Mouse (Mus musculus): ENCODE results near the gene Dnajb14. TPM values are rescaled to one million over a fixed set of nuclear protein-coding genes. Genes with fewer than 3 reads are reported as not detected.

Gene Dnajb14
- 12.0 and 12.3 TPM in 2 replicates for polyA plus RNA-seq (2016; fragmentation: Nextera tagmentation; extraction: Ambion mirVana)

- Histone ChIP-seq H3K4me1 (peaks cover 12% of the 10 kb centered on the region; the same call in 1 of the 2 replicates), H3K4me3 (peak within 1 kb of the TSS; percentile 65), H3K36me3 (no peaks in the 10 kb centered on the region), H3K9ac (peak within 1 kb of the TSS; percentile 95), H3K9me3 (no peaks in the 10 kb centered on the region), H3K27ac (peak within 1 kb of the TSS; percentile 99), H3K27me3 (no peaks in the 10 kb centered on the region), H3K4me2 (replicated peaks) (peak within 1 kb of the TSS; percentile 83)
- ATAC-seq (ENCODE audit: insufficient number of reproducible peaks, insufficient read depth, low FRiP score, low TSS enrichment): peak; percentile 12; the same call in 1 of the 2 replicates
- WGBS: under 1% methylated on average over 62 of the region's 94 CpGs
These were observed at the start of gene Dnajb14 for GRCm38 (mm10) chr3:137867437-137868093. Dnajb14 (plus strand) TSS chr3:137867675.

- Histone ChIP-seq H3K4me3 (no peak overlapping the region), H3K9ac (no peak overlapping the region), H3K4me1 (no peaks in the 10 kb centered on the region), H3K36me3 (no peaks in the 10 kb centered on the region), H3K9me3 (no peaks in the 10 kb centered on the region), H3K27me3 (no peaks in the 10 kb centered on the region), H3K27ac (no peak overlapping the region), H3K4me2 (replicated peaks) (no peak overlapping the region)
- WGBS: 20% methylated on average over 4 of the region's 4 CpGs
- no peak for ATAC-seq (ENCODE audit: insufficient number of reproducible peaks, insufficient read depth, low FRiP score, low TSS enrichment)
These were observed 48.8 kb upstream of the Dnajb14 start for GRCm38 (mm10) chr3:137818713-137819112.

GRCm38 (mm10) chr3:137820688-137821467 is 46.6 kb upstream of the Dnajb14 start:
- Histone ChIP-seq H3K4me2 (replicated peaks) (no peak overlapping the region), H3K36me3 (no peaks in the 10 kb centered on the region), H3K4me3 (no peak overlapping the region), H3K27ac (no peak overlapping the region), H3K9ac (no peak overlapping the region), H3K27me3 (no peaks in the 10 kb centered on the region), H3K4me1 (no peaks in the 10 kb centered on the region), H3K9me3 (no peaks in the 10 kb centered on the region)
- 77% methylated on average over 6 of the region's 6 CpGs for WGBS
- ATAC-seq (ENCODE audit: insufficient number of reproducible peaks, insufficient read depth, low FRiP score, low TSS enrichment): no peak

GRCm38 (mm10) chr3:137823317-137823716 is 44.2 kb upstream of the Dnajb14 start:
- WGBS: 94% methylated on average over 3 of the region's 3 CpGs
- no peak for ATAC-seq (ENCODE audit: insufficient number of reproducible peaks, insufficient read depth, low FRiP score, low TSS enrichment)

GRCm38 (mm10) chr3:137827678-137828077 is 39.8 kb upstream of the Dnajb14 start:
- Histone ChIP-seq H3K4me3 (no peak overlapping the region), H3K9ac (no peak overlapping the region), H3K36me3 (no peaks in the 10 kb centered on the region), H3K4me2 (replicated peaks) (no peak overlapping the region), H3K27ac (no peak overlapping the region), H3K4me1 (no peaks in the 10 kb centered on the region), H3K27me3 (no peaks in the 10 kb centered on the region), H3K9me3 (no peaks in the 10 kb centered on the region)
- 65% methylated on average over 11 of the region's 11 CpGs for WGBS
- ATAC-seq (ENCODE audit: insufficient number of reproducible peaks, insufficient read depth, low FRiP score, low TSS enrichment): no peak

More at GRCm38 (mm10) chr3:137823317-137823716, 44.2 kb upstream of the Dnajb14 start:
- H3K4me1 ChIP-seq: no peaks in the 10 kb centered on the region
- H3K36me3 ChIP-seq: no peaks in the 10 kb centered on the region
- no peaks in the 10 kb centered on the region for H3K27me3 ChIP-seq
- no peak overlapping the region for H3K4me3 ChIP-seq
- H3K9me3 ChIP-seq: no peaks in the 10 kb centered on the region
- H3K27ac ChIP-seq: no peak overlapping the region
- no peak overlapping the region for H3K4me2 ChIP-seq (replicated peaks)
- H3K9ac ChIP-seq: no peak overlapping the region

- H3K9ac ChIP-seq: no peak overlapping the region
- ATAC-seq (ENCODE audit: insufficient number of reproducible peaks, insufficient read depth, low FRiP score, low TSS enrichment): no peak
- no peak overlapping the region for H3K4me2 ChIP-seq (replicated peaks)
- H3K27me3 ChIP-seq: no peaks in the 10 kb centered on the region
- WGBS: 65% methylated on average over 2 of the region's 2 CpGs
- H3K9me3 ChIP-seq: no peaks in the 10 kb centered on the region
- no peak overlapping the region for H3K27ac ChIP-seq
- H3K4me3 ChIP-seq: no peak overlapping the region
- no peaks in the 10 kb centered on the region for H3K36me3 ChIP-seq
- H3K4me1 ChIP-seq: no peaks in the 10 kb centered on the region
These were observed 36.3 kb upstream of the Dnajb14 start for GRCm38 (mm10) chr3:137831156-137831555.

- H3K4me2 ChIP-seq (replicated peaks): no peak overlapping the region
- no peaks in the 10 kb centered on the region for H3K27me3 ChIP-seq
- no peak overlapping the region for H3K27ac ChIP-seq
- H3K4me3 ChIP-seq: no peak overlapping the region
- ATAC-seq (ENCODE audit: insufficient number of reproducible peaks, insufficient read depth, low FRiP score, low TSS enrichment): no peak
- no peaks in the 10 kb centered on the region for H3K9me3 ChIP-seq
- no peaks in the 10 kb centered on the region for H3K4me1 ChIP-seq
- no peak overlapping the region for H3K9ac ChIP-seq
- H3K36me3 ChIP-seq: no peaks in the 10 kb centered on the region
These were observed 34.3 kb upstream of the Dnajb14 start for GRCm38 (mm10) chr3:137833128-137833527.

- Histone ChIP-seq H3K4me1 (no peaks in the 10 kb centered on the region), H3K27ac (no peak overlapping the region), H3K9me3 (no peaks in the 10 kb centered on the region), H3K9ac (no peak overlapping the region), H3K27me3 (no peaks in the 10 kb centered on the region), H3K4me2 (replicated peaks) (no peak overlapping the region), H3K36me3 (no peaks in the 10 kb centered on the region), H3K4me3 (no peak overlapping the region)
- 80% methylated on average over 4 of the region's 4 CpGs for WGBS
- no peak for ATAC-seq (ENCODE audit: insufficient number of reproducible peaks, insufficient read depth, low FRiP score, low TSS enrichment)
These were observed 33.8 kb upstream of the Dnajb14 start for GRCm38 (mm10) chr3:137833698-137834097.

GRCm38 (mm10) chr3:137836543-137836942 is 30.9 kb upstream of the Dnajb14 start:
- Histone ChIP-seq H3K36me3 (no peaks in the 10 kb centered on the region), H3K27me3 (no peaks in the 10 kb centered on the region), H3K4me3 (no peak overlapping the region), H3K9ac (no peak overlapping the region), H3K4me2 (replicated peaks) (no peak overlapping the region), H3K9me3 (no peaks in the 10 kb centered on the region), H3K27ac (no peak overlapping the region), H3K4me1 (no peaks in the 10 kb centered on the region)
- ATAC-seq (ENCODE audit: insufficient number of reproducible peaks, insufficient read depth, low FRiP score, low TSS enrichment): no peak
- WGBS: 88% methylated on average over 1 of the region's 1 CpGs

- Histone ChIP-seq H3K9me3 (no peaks in the 10 kb centered on the region), H3K36me3 (no peaks in the 10 kb centered on the region), H3K9ac (no peak overlapping the region), H3K27ac (no peak overlapping the region), H3K4me1 (no peaks in the 10 kb centered on the region), H3K4me3 (no peak overlapping the region), H3K4me2 (replicated peaks) (no peak overlapping the region), H3K27me3 (no peaks in the 10 kb centered on the region)
- no peak for ATAC-seq (ENCODE audit: insufficient number of reproducible peaks, insufficient read depth, low FRiP score, low TSS enrichment)
These were observed 29.3 kb upstream of the Dnajb14 start for GRCm38 (mm10) chr3:137838160-137838559.

- no peaks in the 10 kb centered on the region for H3K9me3 ChIP-seq
- ATAC-seq (ENCODE audit: insufficient number of reproducible peaks, insufficient read depth, low FRiP score, low TSS enrichment): no peak
These were observed 24.5 kb upstream of the Dnajb14 start for GRCm38 (mm10) chr3:137842944-137843343.

GRCm38 (mm10) chr3:137844263-137844662 is 23.2 kb upstream of the Dnajb14 start:
- WGBS: 91% methylated on average over 3 of the region's 3 CpGs
- Histone ChIP-seq H3K9ac (no peak overlapping the region), H3K4me1 (no peaks in the 10 kb centered on the region), H3K27me3 (no peaks in the 10 kb centered on the region), H3K4me2 (replicated peaks) (no peak overlapping the region), H3K27ac (no peak overlapping the region), H3K4me3 (no peak overlapping the region), H3K36me3 (no peaks in the 10 kb centered on the region), H3K9me3 (no peaks in the 10 kb centered on the region)
- no peak for ATAC-seq (ENCODE audit: insufficient number of reproducible peaks, insufficient read depth, low FRiP score, low TSS enrichment)

More at GRCm38 (mm10) chr3:137842944-137843343, 24.5 kb upstream of the Dnajb14 start:
- 83% methylated on average over 1 of the region's 1 CpGs for WGBS
- H3K4me1 ChIP-seq: no peaks in the 10 kb centered on the region
- no peaks in the 10 kb centered on the region for H3K36me3 ChIP-seq
- H3K9ac ChIP-seq: no peak overlapping the region
- no peak overlapping the region for H3K4me3 ChIP-seq
- H3K4me2 ChIP-seq (replicated peaks): no peak overlapping the region
- no peaks in the 10 kb centered on the region for H3K27me3 ChIP-seq
- H3K27ac ChIP-seq: no peak overlapping the region
